Mouse (Mus musculus): Measurements from ENCODE around the gene Shox2. TPM values are rescaled to one million over a fixed set of nuclear protein-coding genes. Genes with fewer than 3 reads are reported as not detected.

Shox2 gene
- polyA plus RNA-seq, 1 experiment from 2014 or later: 11.9 TPM

DNA sequence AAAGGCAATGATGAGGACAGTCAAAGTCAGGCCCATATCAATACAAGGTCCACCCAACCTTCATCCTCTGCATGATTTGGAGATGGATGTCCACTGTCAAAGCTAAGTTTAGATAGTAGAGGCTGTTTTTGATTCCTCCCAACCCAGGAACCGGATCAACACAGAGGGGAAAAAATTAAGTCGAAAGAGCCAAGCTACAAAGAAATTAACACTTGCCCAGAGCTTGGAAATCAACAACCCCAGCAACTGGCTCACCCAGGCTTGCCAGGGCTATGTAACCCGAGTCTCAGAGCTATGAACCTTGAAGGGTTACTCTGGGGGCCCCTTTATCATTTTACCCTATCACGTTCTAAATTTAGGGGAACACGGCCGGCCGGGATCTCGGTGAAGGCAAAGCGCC, 2.1 kb downstream of the Shox2 start:
- Histone ChIP-seq H3K4me3 (ENCODE audit: low read depth, low read length) (peak overlapping the region; percentile 31; the same call in 1 of the 2 replicates), H3K27ac (ENCODE audit: low read depth, low read length) (no peak overlapping the region), H3K27me3 (ENCODE audit: control insufficient read depth, insufficient read depth, low read length) (peaks cover 76% of the 10 kb centered on the region), H3K4me1 (ENCODE audit: control insufficient read depth, insufficient read depth, low read length) (0 out of 2 replicates have a peak, but pooled peaks cover 3% of the 10 kb centered on the region), H3K4me2 (no peak overlapping the region), H3K9ac (ENCODE audit: low read depth, low read length) (no peak overlapping the region), H3K9me3 (replicated peaks; ENCODE audit: control insufficient read depth, low read length) (no peaks in the 10 kb centered on the region), H3K36me3 (ENCODE audit: control insufficient read depth, insufficient read depth, low read length) (no peaks in the 10 kb centered on the region)
- ATAC-seq (replicated peaks; ENCODE audit: insufficient number of reproducible peaks, low FRiP score, low TSS enrichment): no peak
- WGBS (ENCODE audit: insufficient replicate concordance): 4% methylated on average over 9 of the region's 9 CpGs

- peak overlapping the region; percentile 31 for H3K4me3 ChIP-seq (ENCODE audit: low read depth, low read length)
- peak overlapping the region; percentile 48 for H3K4me2 ChIP-seq
- H3K4me1 ChIP-seq (ENCODE audit: control insufficient read depth, insufficient read depth, low read length): 0 out of 2 replicates have a peak, but pooled peaks cover 3% of the 10 kb centered on the region
- no peak overlapping the region for H3K9ac ChIP-seq (ENCODE audit: low read depth, low read length)
- no peak for ATAC-seq (replicated peaks; ENCODE audit: insufficient number of reproducible peaks, low FRiP score, low TSS enrichment)
- H3K36me3 ChIP-seq (ENCODE audit: control insufficient read depth, insufficient read depth, low read length): no peaks in the 10 kb centered on the region
- no peaks in the 10 kb centered on the region for H3K9me3 ChIP-seq (replicated peaks; ENCODE audit: control insufficient read depth, low read length)
- no peak overlapping the region for H3K27ac ChIP-seq (ENCODE audit: low read depth, low read length)
- under 1% methylated on average over 45 of the region's 45 CpGs for WGBS (ENCODE audit: insufficient replicate concordance)
- peaks cover 78% of the 10 kb centered on the region for H3K27me3 ChIP-seq (ENCODE audit: control insufficient read depth, insufficient read depth, low read length)
These were observed 2.9 kb downstream of the Shox2 start for GRCm38 (mm10) chr3:66978457-66979381.

GRCm38 (mm10) chr3:66977811-66978456, 3.6 kb downstream of the Shox2 start:
- Histone ChIP-seq H3K27me3 (ENCODE audit: control insufficient read depth, insufficient read depth, low read length) (peaks cover 85% of the 10 kb centered on the region), H3K4me3 (ENCODE audit: low read depth, low read length) (peak overlapping the region; percentile 31), H3K9me3 (replicated peaks; ENCODE audit: control insufficient read depth, low read length) (no peaks in the 10 kb centered on the region), H3K4me2 (peak overlapping the region; percentile 16; the same call in 1 of the 2 replicates), H3K9ac (ENCODE audit: low read depth, low read length) (no peak overlapping the region), H3K4me1 (ENCODE audit: control insufficient read depth, insufficient read depth, low read length) (0 out of 2 replicates have a peak, but pooled peaks cover 3% of the 10 kb centered on the region), H3K36me3 (ENCODE audit: control insufficient read depth, insufficient read depth, low read length) (no peaks in the 10 kb centered on the region), H3K27ac (ENCODE audit: low read depth, low read length) (no peak overlapping the region)
- under 1% methylated on average over 25 of the region's 25 CpGs for WGBS (ENCODE audit: insufficient replicate concordance)
- no peak for ATAC-seq (replicated peaks; ENCODE audit: insufficient number of reproducible peaks, low FRiP score, low TSS enrichment)

DNA sequence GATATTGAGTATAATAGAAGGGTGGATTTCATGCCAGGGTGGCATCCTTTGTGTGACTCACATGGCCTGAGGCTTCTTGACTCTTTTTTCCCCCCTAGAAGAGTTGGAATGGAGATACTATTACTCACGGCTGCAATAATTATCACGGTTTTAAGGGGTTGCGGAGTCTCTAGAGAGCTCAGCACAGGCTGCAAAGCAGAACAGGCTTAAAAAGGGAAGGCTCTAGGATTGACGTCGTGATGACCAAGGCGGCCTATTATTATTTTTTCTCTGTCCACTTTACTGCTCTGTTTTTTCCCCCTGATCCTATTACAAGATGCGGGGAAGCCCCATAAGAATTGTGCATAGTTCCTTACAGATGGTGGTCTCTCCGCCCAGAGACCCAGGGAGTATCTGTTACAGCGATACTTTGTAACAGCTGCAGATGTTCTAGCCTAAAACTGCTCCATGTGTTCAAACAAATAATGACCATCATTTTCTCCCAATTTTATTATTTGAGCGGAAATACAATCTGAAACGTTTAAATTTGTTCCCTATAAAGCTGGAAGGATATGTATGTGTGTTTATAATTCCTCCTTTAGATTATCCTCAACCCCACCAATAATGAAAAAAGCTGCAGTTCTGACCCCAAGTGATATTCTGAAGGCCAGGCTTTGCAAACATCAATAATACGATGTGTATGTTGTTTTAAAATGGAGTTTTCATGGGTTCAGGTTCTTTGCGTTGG, 4.5 kb downstream of the Shox2 start:
- 9% methylated on average over 13 of the region's 13 CpGs for WGBS (ENCODE audit: insufficient replicate concordance)
- Histone ChIP-seq H3K4me1 (ENCODE audit: control insufficient read depth, insufficient read depth, low read length) (no peaks in the 10 kb centered on the region), H3K9ac (ENCODE audit: low read depth, low read length) (no peak overlapping the region), H3K4me2 (no peak overlapping the region), H3K27ac (ENCODE audit: low read depth, low read length) (no peak overlapping the region), H3K9me3 (replicated peaks; ENCODE audit: control insufficient read depth, low read length) (no peaks in the 10 kb centered on the region), H3K27me3 (ENCODE audit: control insufficient read depth, insufficient read depth, low read length) (peaks cover 85% of the 10 kb centered on the region), H3K4me3 (ENCODE audit: low read depth, low read length) (no peak overlapping the region; the same call in 1 of the 2 replicates), H3K36me3 (ENCODE audit: control insufficient read depth, insufficient read depth, low read length) (no peaks in the 10 kb centered on the region)
- ATAC-seq (replicated peaks; ENCODE audit: insufficient number of reproducible peaks, low FRiP score, low TSS enrichment): no peak

DNA sequence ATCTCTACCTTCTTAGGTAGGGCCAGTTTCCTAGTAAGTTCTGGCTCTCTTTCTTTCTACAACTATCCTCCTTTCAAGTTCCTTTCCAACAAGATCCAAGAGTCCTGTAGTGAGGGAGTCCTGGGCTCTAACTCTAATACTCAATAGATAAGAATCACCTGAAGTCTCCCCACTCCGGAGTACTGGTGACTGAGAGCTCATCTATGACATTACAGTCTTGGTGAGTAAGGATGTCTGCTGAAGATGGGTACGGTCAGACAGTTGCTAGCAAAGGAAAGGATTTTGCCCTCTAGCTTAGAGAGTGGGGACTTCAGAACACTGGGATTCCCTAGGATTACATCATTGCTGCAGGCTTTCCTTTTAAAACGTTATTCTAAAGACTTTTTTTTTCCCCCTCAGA, 7.1 kb downstream of the Shox2 start:
- Histone ChIP-seq H3K27me3 (ENCODE audit: control insufficient read depth, insufficient read depth, low read length) (peaks cover 81% of the 10 kb centered on the region), H3K27ac (ENCODE audit: low read depth, low read length) (no peak overlapping the region), H3K9ac (ENCODE audit: low read depth, low read length) (no peak overlapping the region), H3K9me3 (replicated peaks; ENCODE audit: control insufficient read depth, low read length) (no peaks in the 10 kb centered on the region), H3K4me3 (ENCODE audit: low read depth, low read length) (no peak overlapping the region), H3K4me1 (ENCODE audit: control insufficient read depth, insufficient read depth, low read length) (peaks cover 9% of the 10 kb centered on the region; the same call in 1 of the 2 replicates), H3K4me2 (no peak overlapping the region), H3K36me3 (ENCODE audit: control insufficient read depth, insufficient read depth, low read length) (no peaks in the 10 kb centered on the region)
- ATAC-seq (replicated peaks; ENCODE audit: insufficient number of reproducible peaks, low FRiP score, low TSS enrichment): no peak
- 18% methylated on average over 3 of the region's 3 CpGs for WGBS (ENCODE audit: insufficient replicate concordance)

GRCm38 (mm10) chr3:66973391-66973943, 8.1 kb downstream of the Shox2 start:
- Histone ChIP-seq H3K27me3 (ENCODE audit: control insufficient read depth, insufficient read depth, low read length) (peaks cover 73% of the 10 kb centered on the region), H3K4me2 (peak overlapping the region; percentile 89), H3K4me3 (ENCODE audit: low read depth, low read length) (peak overlapping the region; percentile 56), H3K9ac (ENCODE audit: low read depth, low read length) (no peak overlapping the region), H3K9me3 (replicated peaks; ENCODE audit: control insufficient read depth, low read length) (no peaks in the 10 kb centered on the region), H3K4me1 (ENCODE audit: control insufficient read depth, insufficient read depth, low read length) (peaks cover 9% of the 10 kb centered on the region; the same call in 1 of the 2 replicates), H3K27ac (ENCODE audit: low read depth, low read length) (no peak overlapping the region), H3K36me3 (ENCODE audit: control insufficient read depth, insufficient read depth, low read length) (no peaks in the 10 kb centered on the region)
- WGBS (ENCODE audit: insufficient replicate concordance): under 1% methylated on average over 59 of the region's 59 CpGs
- peak; percentile 46; the same call in 1 of the 2 replicates for ATAC-seq (replicated peaks; ENCODE audit: insufficient number of reproducible peaks, low FRiP score, low TSS enrichment)

GRCm38 (mm10) chr3:66972191-66972950, 9.2 kb downstream of the Shox2 start:
- no peak overlapping the region for H3K4me3 ChIP-seq (ENCODE audit: low read depth, low read length)
- 7% methylated on average over 16 of the region's 16 CpGs for WGBS (ENCODE audit: insufficient replicate concordance)
- H3K36me3 ChIP-seq (ENCODE audit: control insufficient read depth, insufficient read depth, low read length): no peaks in the 10 kb centered on the region
- H3K4me2 ChIP-seq: no peak overlapping the region
- H3K27me3 ChIP-seq (ENCODE audit: control insufficient read depth, insufficient read depth, low read length): peaks cover 72% of the 10 kb centered on the region
- ATAC-seq (replicated peaks; ENCODE audit: insufficient number of reproducible peaks, low FRiP score, low TSS enrichment): no peak
- H3K9ac ChIP-seq (ENCODE audit: low read depth, low read length): no peak overlapping the region
- no peaks in the 10 kb centered on the region for H3K9me3 ChIP-seq (replicated peaks; ENCODE audit: control insufficient read depth, low read length)
- peaks cover 9% of the 10 kb centered on the region; the same call in 1 of the 2 replicates for H3K4me1 ChIP-seq (ENCODE audit: control insufficient read depth, insufficient read depth, low read length)
- H3K27ac ChIP-seq (ENCODE audit: low read depth, low read length): no peak overlapping the region
